Mouse (Mus musculus): ENCODE results near the gene Hist1h3c.

DNA sequence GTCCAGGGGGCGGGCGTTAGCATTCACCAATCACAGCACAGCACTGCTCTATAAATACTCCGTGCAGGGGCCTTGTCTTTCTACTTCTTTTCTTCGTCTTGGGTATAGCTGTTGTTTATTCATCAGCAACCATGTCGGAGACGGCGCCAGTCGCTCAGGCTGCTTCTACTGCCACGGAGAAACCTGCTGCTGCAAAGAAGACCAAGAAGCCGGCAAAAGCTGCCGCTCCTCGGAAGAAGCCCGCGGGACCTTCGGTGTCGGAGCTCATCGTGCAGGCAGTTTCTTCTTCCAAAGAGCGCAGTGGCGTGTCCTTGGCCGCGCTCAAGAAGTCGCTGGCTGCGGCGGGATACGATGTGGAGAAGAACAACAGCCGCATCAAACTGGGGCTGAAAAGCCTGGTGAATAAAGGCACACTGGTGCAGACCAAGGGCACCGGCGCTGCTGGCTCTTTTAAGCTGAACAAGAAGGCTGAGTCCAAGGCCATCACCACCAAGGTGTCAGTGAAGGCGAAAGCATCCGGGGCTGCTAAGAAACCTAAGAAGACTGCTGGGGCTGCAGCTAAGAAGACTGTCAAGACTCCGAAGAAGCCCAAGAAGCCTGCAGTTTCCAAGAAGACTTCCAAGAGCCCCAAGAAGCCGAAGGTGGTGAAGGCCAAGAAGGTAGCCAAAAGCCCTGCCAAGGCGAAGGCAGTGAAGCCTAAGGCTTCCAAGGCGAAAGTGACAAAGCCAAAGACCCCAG is 18.4 kb upstream of the Hist1h3c start, which contains the start of gene Hist1h1a:
- TF ChIP-seq GATA1 (IDR thresholded peaks at IDR 0.05; ENCODE audit: low read length) (no peak), TAL1 (IDR thresholded peaks at IDR 0.05; ENCODE audit: low read length) (no peak)

All from erythroblast, embryonic 14.5 days (primary cell).